Mouse (Mus musculus) left cerebral cortex, adult 11 months (tissue): ENCODE measurements at regions not wholly inside any gene's neighbourhood (a gene's known extent, or its start where the extent isn't known, plus 50 kb on each side); places are given as distances from the start of the nearest gene placed in this dataset.
A peak's percentile ranks its signal among the peaks of the same experiment; 100 is the strongest.
"Not testable (repeated sequence)": the region's sequence is repeated elsewhere in the genome, so short reads cannot be mapped to it uniquely, and the experiment has no call there.

Source experiments
- DNase-seq: peaks from one replicate; pipeline ENCODE4 v3.0.0; 2022; ENCODE audit warnings: low spot score

GRCm38 (mm10) chr16:73182776-73183175 is 874.7 kb downstream of the Robo1 start:
- DNase-seq: no peak

GRCm38 (mm10) chr16:73182258-73182657 is 874.2 kb downstream of the Robo1 start:
- no peak for DNase-seq

GRCm38 (mm10) chr16:73155447-73155846 is 847.3 kb downstream of the Robo1 start:
- no peak for DNase-seq

GRCm38 (mm10) chr16:73127927-73128326 is 819.8 kb downstream of the Robo1 start:
- not testable (repeated sequence) for DNase-seq

- DNase-seq: no peak
Measured at GRCm38 (mm10) chr16:73120568-73120967, 812.5 kb downstream of the Robo1 start.

GRCm38 (mm10) chr16:73117338-73117737 is 809.2 kb downstream of the Robo1 start:
- no peak for DNase-seq

GRCm38 (mm10) chr16:73108021-73108452 is 799.9 kb downstream of the Robo1 start:
- DNase-seq: no peak

GRCm38 (mm10) chr16:73107608-73108007 is 799.5 kb downstream of the Robo1 start:
- DNase-seq: no peak

GRCm38 (mm10) chr16:73105496-73105895 is 797.4 kb downstream of the Robo1 start:
- peak; percentile 12 for DNase-seq

GRCm38 (mm10) chr16:73100273-73100672 is 792.2 kb downstream of the Robo1 start:
- no peak for DNase-seq

GRCm38 (mm10) chr16:73098760-73099159 is 790.7 kb downstream of the Robo1 start:
- DNase-seq: no peak

- DNase-seq: no peak
Measured at GRCm38 (mm10) chr16:73097176-73097575, 789.1 kb downstream of the Robo1 start.

- no peak for DNase-seq
Measured at GRCm38 (mm10) chr16:73096091-73097083, 788.3 kb downstream of the Robo1 start.
